Mouse (Mus musculus) adrenal gland, postnatal 10 days (tissue): ENCODE results near the gene Slitrk1. TPM values are rescaled to one million over a fixed set of nuclear protein-coding genes. Genes with fewer than 3 reads are reported as not detected.

ENCODE experiments used
- DNase-seq: peaks from one replicate; pipeline ENCODE4 v3.0.0; 2021; ENCODE audit warnings: mixed read lengths
- long read RNA-seq, 2 experiments: library from polyadenylated mRNA; stranded (forward); transcript quantifications; one replicate each; pipeline ENCODE4 v2.0.0; 2021
- total RNA-seq, 2 experiments: library from RNA; stranded (reverse); gene quantifications; 2 replicates each; pipeline ENCODE4 v1.2.3; 2021

The Slitrk1 gene
- 1 to 10 TPM; 1.1 to 2.2 TPM for total RNA-seq
- long read RNA-seq, experiment 1: 0 reads
- long read RNA-seq, experiment 2: 0 reads

DNA sequence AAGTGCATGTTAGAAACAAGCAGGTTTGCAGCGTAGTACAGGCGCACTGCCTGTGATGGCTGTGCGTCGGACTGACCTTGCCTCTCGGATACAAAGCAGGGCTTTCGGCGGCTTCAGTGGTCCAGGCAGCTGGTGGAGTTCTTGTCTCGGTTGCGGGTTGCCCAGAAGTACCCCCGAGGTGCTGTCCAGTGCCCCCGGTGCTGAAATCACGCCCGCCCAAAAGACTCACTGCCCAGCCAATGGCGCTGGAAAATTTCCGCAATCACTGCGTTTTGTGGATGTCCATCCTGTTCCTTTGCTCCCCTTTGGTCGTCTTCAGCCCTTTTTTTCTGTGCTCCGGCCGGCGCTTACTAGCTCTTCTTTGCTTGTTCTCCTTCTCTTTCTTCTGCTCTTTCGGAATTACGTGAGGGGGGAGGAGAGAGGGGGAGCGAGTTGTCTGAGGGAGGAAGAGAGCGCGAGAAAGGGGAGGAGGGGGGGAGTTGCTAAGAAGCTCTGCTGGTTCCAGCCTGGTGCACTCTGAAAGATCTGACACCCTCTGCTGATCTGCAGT is at the start of gene Slitrk1:
Gene Slitrk1, minus strand, starts transcription at position 445 of the 550 bp plus-strand sequence.
- peak; percentile 64 for DNase-seq

DNA sequence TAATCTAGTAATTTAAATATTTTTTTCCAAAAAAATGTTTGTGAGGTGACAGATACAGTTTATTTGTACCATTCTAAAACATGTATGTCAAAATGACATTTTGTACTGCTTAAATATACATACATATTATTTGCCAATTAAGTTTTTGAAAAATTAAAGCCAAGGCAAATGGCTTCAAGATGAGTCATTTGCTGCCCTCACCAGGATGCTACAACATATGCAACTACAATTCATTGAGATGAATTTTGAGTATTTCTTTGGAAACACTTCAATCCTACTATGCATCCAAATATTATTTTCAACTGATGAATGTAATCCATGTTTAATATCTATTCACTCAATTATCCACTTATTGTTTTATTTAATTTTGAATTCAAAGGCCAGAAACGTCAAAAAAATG is 21.8 kb upstream of the Slitrk1 start:
- DNase-seq: no peak

DNA sequence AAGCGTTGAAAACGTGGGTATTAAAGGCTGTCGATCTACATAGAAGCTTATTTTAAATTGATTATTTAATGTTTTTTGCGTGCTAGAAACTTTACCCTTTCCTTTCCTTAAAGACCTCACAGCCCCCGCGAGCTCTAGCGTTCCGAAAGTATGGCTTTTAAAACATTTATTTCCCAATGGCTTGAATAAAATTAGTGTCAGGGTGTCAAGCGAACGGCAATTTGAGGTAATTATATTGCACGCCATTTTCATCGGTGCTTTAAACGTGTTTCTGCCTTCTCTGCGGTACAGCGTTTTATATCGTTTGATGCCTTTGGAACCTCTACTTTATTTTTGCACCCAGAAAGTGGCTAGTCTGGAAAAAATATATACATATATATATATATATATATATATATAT is 378 bp upstream of the Slitrk1 start:
- no peak for DNase-seq

DNA sequence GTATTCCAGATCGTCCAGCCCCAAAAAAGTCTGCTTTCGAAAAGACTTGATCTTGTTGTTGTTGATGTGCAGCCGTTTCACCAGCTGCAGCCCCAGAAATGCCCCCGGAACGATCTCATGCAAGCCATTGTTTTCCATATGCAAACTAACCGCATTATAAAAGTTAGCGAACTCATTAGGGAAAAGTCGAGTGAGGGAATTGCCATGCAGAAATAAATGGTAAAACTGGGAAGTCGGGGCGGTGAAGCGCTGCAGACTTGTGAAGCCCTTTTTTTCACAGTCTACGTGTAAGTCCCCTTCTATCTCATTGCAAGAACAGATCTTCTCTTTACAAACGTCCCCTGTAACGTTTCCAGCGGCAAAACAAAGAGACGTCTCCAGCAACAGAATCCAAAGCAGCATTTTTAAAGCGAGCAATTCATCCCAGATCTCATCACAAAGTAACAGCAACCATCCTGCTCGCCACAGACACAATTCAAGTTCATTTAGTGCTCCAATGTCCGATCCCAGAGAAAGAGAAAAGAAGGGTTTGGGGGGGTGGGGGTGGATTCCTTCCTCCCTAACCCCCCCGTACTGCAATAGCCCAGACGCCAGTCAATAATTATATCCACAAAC is 975 bp downstream of the Slitrk1 start:
- DNase-seq: no peak

DNA sequence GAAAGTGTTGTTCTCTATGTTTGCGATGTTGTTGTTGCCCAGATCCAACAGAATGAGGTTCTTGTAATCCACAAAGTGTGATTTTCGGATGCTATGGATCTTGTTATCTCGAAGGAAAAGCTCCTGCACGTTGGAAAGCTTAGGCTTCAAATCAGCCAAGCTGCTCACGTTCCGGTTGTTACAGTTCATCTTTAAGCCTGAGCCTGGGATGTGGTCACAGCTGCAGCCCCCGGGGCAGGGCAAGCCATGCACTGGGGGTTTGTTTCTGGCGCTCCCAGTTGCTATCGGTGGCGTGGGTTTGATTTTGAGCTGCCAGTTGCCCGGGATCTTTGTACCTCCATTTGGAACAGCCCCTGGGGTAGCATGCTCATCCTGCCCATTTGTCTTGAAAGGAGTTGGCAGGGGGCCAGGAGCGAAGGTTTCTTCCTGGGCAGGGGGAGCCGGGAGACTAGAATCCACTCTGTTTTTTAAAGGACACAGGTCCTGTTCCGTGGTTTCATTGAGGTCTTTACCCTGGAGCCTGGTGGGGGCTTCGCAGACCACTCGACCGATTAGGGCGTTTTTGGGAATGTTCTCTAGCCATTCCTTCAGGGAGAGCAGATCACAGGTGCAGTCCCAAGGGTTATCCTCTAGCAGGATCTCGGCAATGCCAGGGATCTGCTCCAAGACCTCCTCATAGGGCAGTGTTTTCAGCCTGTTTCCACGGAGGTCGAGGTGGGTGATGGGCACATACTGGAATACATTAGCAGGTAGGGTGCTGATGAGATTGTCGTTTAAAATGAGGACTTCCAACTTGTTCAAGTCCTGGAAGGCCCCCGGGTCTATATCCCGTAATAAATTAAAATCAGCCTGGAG is 1.7 kb downstream of the Slitrk1 start:
- peak; percentile 20 for DNase-seq

DNA sequence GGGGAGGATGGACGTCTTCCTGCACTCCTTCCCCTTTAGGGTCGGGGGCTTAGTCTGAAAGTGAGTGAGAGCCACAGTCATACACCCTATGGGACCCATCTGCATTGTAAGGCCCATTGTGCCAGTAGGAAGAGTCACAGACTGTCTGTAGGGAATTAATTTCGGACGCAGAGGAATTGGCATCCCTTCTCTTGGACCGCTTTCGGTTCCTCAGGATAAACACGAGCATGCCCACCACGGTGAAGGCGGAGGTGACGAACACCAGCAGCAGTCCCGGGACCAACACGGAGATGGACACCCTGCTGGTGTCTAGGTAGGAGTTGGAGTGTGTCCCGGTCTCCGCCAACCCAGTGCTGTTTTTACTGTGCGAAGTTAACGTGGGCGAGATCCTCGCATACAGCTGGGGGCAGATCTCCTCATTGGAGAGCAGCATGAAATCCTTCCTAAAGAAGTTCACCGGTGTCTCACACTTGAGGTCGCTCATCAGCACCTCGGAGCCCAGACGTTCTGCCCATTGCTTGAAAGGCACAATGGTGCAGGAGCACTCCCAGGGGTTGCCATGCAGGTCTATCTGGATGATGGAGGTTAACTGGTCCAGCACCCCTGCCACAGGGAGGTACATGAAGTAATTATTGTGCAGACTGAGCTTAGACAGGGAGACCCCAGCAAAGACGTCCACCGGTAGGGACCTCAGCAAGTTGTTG is 2.7 kb downstream of the Slitrk1 start:
- peak; percentile 3 for DNase-seq

DNA sequence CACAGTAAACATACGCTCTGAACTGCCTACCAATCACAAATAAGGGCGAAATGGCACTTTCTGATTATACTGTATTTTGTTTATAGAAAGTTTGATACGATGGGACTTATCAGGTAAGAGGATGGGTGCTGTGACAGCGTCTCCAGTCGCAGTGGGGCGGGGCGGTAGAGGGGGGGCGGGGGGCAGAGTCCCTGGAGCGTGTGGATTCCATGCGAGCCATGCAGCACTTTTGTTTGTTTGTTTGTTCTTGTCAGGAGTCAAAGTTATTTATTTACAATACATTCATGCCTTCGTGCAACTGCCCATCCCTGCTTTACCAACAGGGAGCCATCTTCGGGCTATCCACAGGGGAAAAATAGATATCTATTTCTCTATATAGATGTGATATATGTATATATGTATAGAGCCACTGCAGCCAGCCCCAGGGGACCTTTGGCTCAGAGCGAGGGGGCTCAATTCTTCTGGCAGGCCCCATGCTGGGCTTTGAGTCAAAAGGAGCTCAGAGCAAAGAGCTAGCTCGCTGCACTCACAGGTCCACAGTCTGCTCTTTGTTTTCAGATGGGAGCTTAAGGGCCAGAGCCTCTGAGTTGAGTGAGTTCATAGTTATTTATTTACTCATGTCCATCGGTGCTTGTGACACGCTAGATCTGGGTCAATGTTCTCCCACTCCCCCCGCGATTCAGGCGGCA is 3.4 kb downstream of the Slitrk1 start:
- DNase-seq: no peak

DNA sequence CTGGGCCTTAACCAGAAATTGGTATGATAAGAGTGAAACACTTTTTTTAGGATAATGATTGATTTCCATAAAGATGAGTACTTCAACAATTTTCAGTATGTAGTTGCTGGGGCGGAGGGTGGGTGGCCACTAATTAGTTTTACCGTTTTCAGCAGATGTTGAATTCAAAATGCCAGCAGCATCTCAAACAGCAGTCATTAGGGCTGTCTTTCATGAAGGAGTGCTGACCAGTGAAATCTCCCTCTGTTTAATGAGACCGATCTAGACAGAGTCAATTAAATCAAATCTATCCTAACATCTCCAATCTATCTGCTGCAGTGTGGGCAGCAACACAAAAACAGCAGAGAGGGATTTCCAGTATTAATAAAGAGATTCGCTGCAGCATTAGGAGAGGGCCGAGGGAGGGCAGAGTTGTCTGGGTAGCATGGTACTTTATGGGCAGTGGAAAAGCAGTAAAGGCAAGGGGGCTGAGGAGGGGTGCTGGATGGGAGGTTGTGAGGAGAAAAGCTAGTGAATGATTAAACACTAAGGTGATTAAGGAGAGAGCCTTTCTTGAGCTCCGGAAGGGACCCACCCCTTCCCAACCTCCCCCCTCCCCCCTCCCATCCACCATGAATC is 4.5 kb downstream of the Slitrk1 start:
- no peak for DNase-seq

DNA sequence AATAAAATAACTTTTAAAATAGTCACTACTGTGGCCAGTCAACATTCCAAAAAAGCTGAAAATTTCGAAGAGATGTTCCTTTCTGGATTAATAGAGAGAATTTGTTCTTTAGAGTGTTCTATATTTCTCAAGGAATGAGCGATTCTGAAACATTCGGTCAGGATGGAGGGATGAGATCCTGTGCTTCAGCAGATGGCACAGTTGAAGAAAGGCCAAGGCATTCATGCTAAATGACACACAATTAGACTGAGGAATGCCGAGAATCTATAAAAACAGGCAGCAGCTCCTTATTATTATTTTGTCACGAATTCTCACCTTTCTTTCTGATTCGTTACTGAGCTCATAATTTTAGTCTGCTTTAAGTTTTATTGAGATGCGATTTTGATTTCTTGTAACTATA is 15.4 kb downstream of the Slitrk1 start:
- DNase-seq: no peak

DNA sequence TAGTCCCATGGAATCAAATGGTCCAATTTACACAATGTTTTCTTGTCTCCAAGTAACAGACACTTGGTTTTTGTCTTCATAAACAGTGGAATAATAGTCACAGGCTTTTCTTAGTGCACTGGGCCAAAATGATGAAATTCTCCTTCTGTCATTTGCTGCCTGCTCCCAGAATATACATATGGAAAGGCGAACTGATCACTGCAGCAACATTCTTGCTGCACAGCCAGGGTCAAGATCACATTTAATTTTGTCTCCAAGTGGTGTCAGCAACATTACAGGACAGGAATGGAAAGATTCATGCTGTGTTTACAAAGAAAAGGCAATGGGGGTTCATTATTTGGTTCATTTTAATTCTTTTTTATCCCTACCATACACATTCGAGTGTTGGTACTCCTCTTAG is 18.5 kb downstream of the Slitrk1 start:
- DNase-seq: no peak

DNA sequence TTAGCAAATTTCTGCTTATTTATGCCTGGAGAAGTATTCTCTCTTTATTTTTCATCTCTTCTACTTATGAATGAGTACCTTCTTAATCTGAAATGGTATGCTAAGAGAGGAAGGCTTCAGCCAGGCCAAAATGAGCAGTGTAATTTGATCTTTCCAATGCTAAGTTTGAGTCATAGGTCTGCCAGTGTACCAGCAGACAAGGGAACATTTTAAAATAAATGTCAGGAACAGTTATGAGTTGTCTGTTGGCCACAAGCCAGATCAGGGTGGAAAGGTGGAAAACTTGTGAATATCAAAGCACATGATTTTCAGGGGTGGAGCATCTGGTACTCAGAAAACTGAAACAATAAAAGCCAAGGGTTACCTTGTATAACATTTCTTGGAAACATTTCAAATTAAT is 46.1 kb downstream of the Slitrk1 start:
- DNase-seq: peak; percentile 66

DNA sequence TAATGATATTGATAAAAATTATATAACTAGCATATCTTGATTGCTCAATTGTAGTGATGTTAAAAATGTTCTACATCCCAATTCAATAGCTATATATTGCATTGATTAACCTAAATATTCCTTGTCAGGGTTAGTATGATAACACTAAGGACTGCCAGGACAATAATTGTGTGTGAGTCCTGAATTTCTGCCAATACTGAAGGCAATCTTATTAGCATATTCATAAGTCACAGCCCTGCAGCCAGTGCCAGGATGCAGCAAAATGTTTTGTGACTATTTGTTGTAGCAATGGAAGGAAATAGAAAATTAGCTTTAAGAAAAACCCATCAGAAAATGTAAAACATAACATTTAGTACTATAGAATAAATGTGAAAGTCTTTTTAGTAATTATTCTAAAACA is 49.3 kb downstream of the Slitrk1 start:
- no peak for DNase-seq

DNA sequence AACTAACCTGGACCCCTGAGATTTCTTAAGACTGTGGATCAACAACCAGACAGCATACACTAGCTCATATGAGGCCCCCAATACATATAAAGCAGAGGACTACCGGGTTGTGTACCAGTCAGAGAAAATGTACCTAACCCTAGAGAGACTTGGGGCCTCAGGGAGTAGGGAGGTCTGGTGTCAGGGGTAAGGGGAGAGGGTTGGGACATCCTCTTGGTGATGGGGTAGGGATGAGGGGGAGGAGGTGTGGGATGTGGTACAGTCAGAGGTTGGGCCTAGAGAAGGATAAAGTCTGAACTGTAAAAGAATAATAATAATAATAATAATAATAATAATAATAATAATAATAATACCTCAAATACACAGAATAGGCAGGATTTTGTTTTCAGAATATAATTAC is 54.6 kb downstream of the Slitrk1 start:
- DNase-seq: no peak
